Mouse (Mus musculus): ENCODE data around the gene Plch2.

Gene Plch2

GRCm38 (mm10) chr4:155006296-155006695, 50.3 kb downstream of the Plch2 start:
- in situ Hi-C loops (cut with MboI, MseI) = loop anchor here in 1 of 2 experiments (10.0 kb wide), 1 partner anchor 1381 kb away; no protein-coding TSS in a partner anchor

GRCm38 (mm10) chr4:155005278-155005677, 51.3 kb downstream of the Plch2 start:
- in situ Hi-C loops (cut with MboI, MseI) = loop anchor here in 1 of 2 experiments (10.0 kb wide), 1 partner anchor 1380 kb away; no protein-coding TSS in a partner anchor

GRCm38 (mm10) chr4:154999379-154999778, 57.2 kb downstream of the Plch2 start:
- in situ Hi-C loops (cut with MboI, MseI) = loop anchor here in 1 of 2 experiments (10.0 kb wide), 1 partner anchor 1355 kb away; no protein-coding TSS in a partner anchor

- in situ Hi-C loops (cut with MboI, MseI) = loop anchor here in 1 of 2 experiments (10.0 kb wide), 1 partner anchor 1352 kb away; no protein-coding TSS in a partner anchor
Observed at GRCm38 (mm10) chr4:154996572-154997154, 59.9 kb downstream of the Plch2 start.

- in situ Hi-C loops (cut with MboI, MseI) = loop anchor here in 1 of 2 experiments (10.0 kb wide), 1 partner anchor 1350 kb away; no protein-coding TSS in a partner anchor
Observed at GRCm38 (mm10) chr4:154994876-154995275, 61.7 kb downstream of the Plch2 start.

- in situ Hi-C loops (cut with MboI, MseI) = loop anchor here (5.0 to 10.0 kb wide), 2 partner anchors 76 to 78 kb away; partner anchors contain the start of gene Pex10 (in 1 of the 2)
Observed at GRCm38 (mm10) chr4:154986750-154987149, 69.8 kb downstream of the Plch2 start.

- in situ Hi-C loops (cut with MboI, MseI) = loop anchor here (5.0 to 10.0 kb wide), 2 partner anchors 76 to 79 kb away; partner anchors contain the start of gene Pex10 (in 1 of the 2)
Observed at GRCm38 (mm10) chr4:154986096-154986495, 70.5 kb downstream of the Plch2 start.

- in situ Hi-C loops (cut with MboI, MseI) = loop anchor here (5.0 to 10.0 kb wide), 2 partner anchors 77 to 80 kb away; partner anchors contain the start of gene Pex10 (in 1 of the 2)
Observed at GRCm38 (mm10) chr4:154985151-154985777, 71.3 kb downstream of the Plch2 start.

- in situ Hi-C loops (cut with MboI, MseI) = loop anchor here in 1 of 2 experiments (10.0 kb wide), 1 partner anchor 81 kb away; the partner anchor contains the start of gene Pex10
Observed at GRCm38 (mm10) chr4:154983767-154984166, 72.8 kb downstream of the Plch2 start.

GRCm38 (mm10) chr4:154982247-154983120, 74.1 kb downstream of the Plch2 start:
- in situ Hi-C loops (cut with MboI, MseI) = loop anchor here in 1 of 2 experiments (10.0 kb wide), 1 partner anchor 82 kb away; the partner anchor contains the start of gene Pex10

GRCm38 (mm10) chr4:154981530-154981929, 75.1 kb downstream of the Plch2 start:
- in situ Hi-C loops (cut with MboI, MseI) = loop anchor here in 1 of 2 experiments (10.0 kb wide), 1 partner anchor 83 kb away; the partner anchor contains the start of gene Pex10

- in situ Hi-C loops (cut with MboI, MseI) = loop anchor here in 1 of 2 experiments (10.0 kb wide), 1 partner anchor 84 kb away; the partner anchor contains the start of gene Pex10
Observed at GRCm38 (mm10) chr4:154981076-154981475, 75.5 kb downstream of the Plch2 start.

- in situ Hi-C loops (cut with MboI, MseI) = loop anchor here in 1 of 2 experiments (10.0 kb wide), 1 partner anchor 85 kb away; the partner anchor contains the start of gene Pex10
Observed at GRCm38 (mm10) chr4:154980110-154980509, 76.5 kb downstream of the Plch2 start.

- in situ Hi-C loops (cut with MboI, MseI) = no loop called here
Observed at GRCm38 (mm10) chr4:154974163-154974611, 82.4 kb downstream of the Plch2 start.

GRCm38 (mm10) chr4:154972546-154972945, 84.0 kb downstream of the Plch2 start:
- in situ Hi-C loops (cut with MboI, MseI) = no loop called here

GRCm38 (mm10) chr4:154967173-154967572, 89.4 kb downstream of the Plch2 start:
- in situ Hi-C loops (cut with MboI, MseI) = no loop called here

GRCm38 (mm10) chr4:154965856-154966255, 90.7 kb downstream of the Plch2 start:
- in situ Hi-C loops (cut with MboI, MseI) = no loop called here

- in situ Hi-C loops (cut with MboI, MseI) = no loop called here
Observed at GRCm38 (mm10) chr4:154964581-154965235, 91.9 kb downstream of the Plch2 start.

- in situ Hi-C loops (cut with MboI, MseI) = no loop called here
Observed at GRCm38 (mm10) chr4:154963901-154964580, 92.5 kb downstream of the Plch2 start, which contains the start of gene Pank4. Pank4 (plus strand) TSS chr4:154964123.
